Mouse (Mus musculus): ENCODE measurements around the gene Enpp1.

The Enpp1 gene

GRCm38 (mm10) chr10:24710361-24710760 is 1.6 kb downstream of the Enpp1 start:
- DNase-seq (ENCODE audit: low spot score) = no peak

GRCm38 (mm10) chr10:24707745-24708144 is 4.2 kb downstream of the Enpp1 start:
- no peak for DNase-seq (ENCODE audit: low spot score)

- no peak for DNase-seq (ENCODE audit: low spot score)
Measured at GRCm38 (mm10) chr10:24706431-24707140, 5.4 kb downstream of the Enpp1 start.

GRCm38 (mm10) chr10:24702698-24703097 is 9.3 kb downstream of the Enpp1 start:
- DNase-seq (ENCODE audit: low spot score) = no peak

GRCm38 (mm10) chr10:24698131-24698775 is 13.7 kb downstream of the Enpp1 start:
- DNase-seq (ENCODE audit: low spot score) = no peak

GRCm38 (mm10) chr10:24696761-24697160 is 15.2 kb downstream of the Enpp1 start:
- DNase-seq (ENCODE audit: low spot score) = no peak

- DNase-seq (ENCODE audit: low spot score) = no peak
Measured at GRCm38 (mm10) chr10:24695786-24696185, 16.2 kb downstream of the Enpp1 start.

- no peak for DNase-seq (ENCODE audit: low spot score)
Measured at GRCm38 (mm10) chr10:24682518-24683104, 29.3 kb downstream of the Enpp1 start.

GRCm38 (mm10) chr10:24677681-24678080 is 34.3 kb downstream of the Enpp1 start:
- DNase-seq (ENCODE audit: low spot score) = no peak

GRCm38 (mm10) chr10:24674261-24674660 is 37.7 kb downstream of the Enpp1 start:
- DNase-seq (ENCODE audit: low spot score) = no peak

GRCm38 (mm10) chr10:24672948-24673347 is 39.0 kb downstream of the Enpp1 start:
- DNase-seq (ENCODE audit: low spot score) = no peak

GRCm38 (mm10) chr10:24670548-24670947 is 41.4 kb downstream of the Enpp1 start:
- no peak for DNase-seq (ENCODE audit: low spot score)

- DNase-seq (ENCODE audit: low spot score) = no peak
Measured at GRCm38 (mm10) chr10:24650990-24651569, 60.9 kb downstream of the Enpp1 start.

GRCm38 (mm10) chr10:24647996-24648738 is 63.8 kb downstream of the Enpp1 start:
- no peak for DNase-seq (ENCODE audit: low spot score)

- no peak for DNase-seq (ENCODE audit: low spot score)
Measured at GRCm38 (mm10) chr10:24645169-24645568, 66.8 kb downstream of the Enpp1 start.

- no peak for DNase-seq (ENCODE audit: low spot score)
Measured at GRCm38 (mm10) chr10:24642796-24643580, 69.0 kb downstream of the Enpp1 start.

GRCm38 (mm10) chr10:24641416-24642140 is 70.4 kb downstream of the Enpp1 start:
- no peak for DNase-seq (ENCODE audit: low spot score)

GRCm38 (mm10) chr10:24640186-24640875 is 71.6 kb downstream of the Enpp1 start:
- DNase-seq (ENCODE audit: low spot score) = no peak

- DNase-seq (ENCODE audit: low spot score) = no peak
Measured at GRCm38 (mm10) chr10:24639596-24639995, 72.4 kb downstream of the Enpp1 start.
